In the genomic region with DNA sequence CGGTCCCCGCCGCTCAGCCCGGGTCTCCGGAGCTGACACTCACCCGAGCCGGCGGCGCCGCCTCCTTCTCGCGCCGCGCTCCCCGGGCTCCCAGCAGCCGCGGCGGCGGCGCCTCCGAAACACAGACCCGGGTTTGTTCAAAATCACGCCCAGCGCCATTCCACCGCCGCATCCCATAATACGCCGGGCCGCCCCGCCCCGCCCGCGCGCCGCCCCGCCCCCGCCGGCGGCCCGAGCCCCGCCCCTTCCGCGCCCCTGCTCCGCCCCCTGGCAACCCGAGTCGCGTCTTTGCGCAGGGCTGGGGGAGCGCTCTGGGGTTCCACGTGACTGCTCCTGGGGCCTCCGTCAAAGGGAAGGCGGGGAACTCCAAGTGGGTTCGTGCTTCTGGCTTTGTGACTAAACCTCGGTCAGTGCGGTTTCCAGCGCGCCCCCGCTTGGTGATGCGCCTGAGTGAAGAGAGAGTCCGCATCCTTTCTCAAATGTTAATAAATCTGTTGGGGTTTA, we compare ENCODE assay signal across 8 mouse cellular contexts. TPM values are rescaled to one million over a fixed set of nuclear protein-coding genes. Genes with fewer than 3 reads are reported as not detected.
A peak's percentile ranks its signal among the peaks of the same experiment; 100 is the strongest.
DNase-seq lines count a peak whose midpoint lies in the region; ATAC-seq lines count a peak whose summit lies in the region.

Lin54 (minus strand) TSS at position 182 of the 504 bp plus-strand sequence.

- peak within 1 kb of the TSS; percentile 78 for H3K27ac ChIP-seq in hindbrain, embryonic 13.5 days

- peak within 1 kb of the TSS; percentile 72 for H3K9ac ChIP-seq in hindbrain, embryonic 13.5 days

- peak within 1 kb of the TSS; percentile 84 for H3K4me3 ChIP-seq in hindbrain, embryonic 13.5 days

- H3K4me1 ChIP-seq in hindbrain, embryonic 13.5 days (replicated peaks) = peaks cover 22% of the 10 kb centered on the region

- peak within 1 kb of the TSS; percentile 93 for H3K4me2 ChIP-seq in hindbrain, embryonic 13.5 days

- peak; percentile 94 for ATAC-seq in hindbrain, embryonic 13.5 days (ENCODE audit: low FRiP score)

- 0% methylated on average over 24 of the region's 60 CpGs for WGBS in hindbrain, embryonic 13.5 days

- no peaks in the 10 kb centered on the region for H3K9me3 ChIP-seq in hindbrain, embryonic 13.5 days

- peak; percentile 96 for DNase-seq in R1 (ENCODE audit: low read depth, low spot score)
- DNase-seq in cerebellum, postnatal 14 days = peak; percentile 92 to 93
- DNase-seq in frontal cortex, postnatal 14 days (ENCODE audit: low spot score in 2 of 2) = peak; percentile 81 to 83
- peak; percentile 85 for DNase-seq in layer of hippocampus, postnatal 36 days
- peak; percentile 93 for DNase-seq in lung, postnatal 25 days (ENCODE audit: low spot score)
- peak; percentile 71 for DNase-seq in retina, adult 2 months (ENCODE audit: low read depth, low spot score)
- DNase-seq in thymus, postnatal 25 days = peak; percentile 89

- no peaks in the 10 kb centered on the region for H3K36me3 ChIP-seq in hindbrain, embryonic 13.5 days

- no peaks in the 10 kb centered on the region for H3K27me3 ChIP-seq in hindbrain, embryonic 13.5 days

RNA-seq across cellular contexts. Expression of gene Lin54, which starts in this region (rescaled TPM):
- polyA plus RNA-seq in hindbrain, embryonic 13.5 days (2015; fragmentation: Nextera tagmentation; extraction: Ambion mirVana) = 8.3 and 8.4 TPM in 2 replicates
- 10 to 100 TPM; 17.5 to 20.2 TPM for total RNA-seq in layer of hippocampus, postnatal 36 days (2021)

Comparison
In these comparisons a context has a peak if more than half of its experiments do, and no peak if none do; other contexts are left out.
1. Peak in every context shown above with its lines: DNase-seq, ATAC-seq, H3K4me3 ChIP-seq and H3K27ac ChIP-seq.